Mouse (Mus musculus) lung, postnatal 36 days (tissue): ENCODE results near the gene Slc35g1.
"Not testable (repeated sequence)": the region's sequence is repeated elsewhere in the genome, so short reads cannot be mapped to it uniquely, and the experiment has no call there.

Source experiments
- DNase-seq: peaks from one replicate; pipeline ENCODE4 v3.0.0; 2022; ENCODE audit warnings: mixed read lengths

Slc35g1 gene

DNA sequence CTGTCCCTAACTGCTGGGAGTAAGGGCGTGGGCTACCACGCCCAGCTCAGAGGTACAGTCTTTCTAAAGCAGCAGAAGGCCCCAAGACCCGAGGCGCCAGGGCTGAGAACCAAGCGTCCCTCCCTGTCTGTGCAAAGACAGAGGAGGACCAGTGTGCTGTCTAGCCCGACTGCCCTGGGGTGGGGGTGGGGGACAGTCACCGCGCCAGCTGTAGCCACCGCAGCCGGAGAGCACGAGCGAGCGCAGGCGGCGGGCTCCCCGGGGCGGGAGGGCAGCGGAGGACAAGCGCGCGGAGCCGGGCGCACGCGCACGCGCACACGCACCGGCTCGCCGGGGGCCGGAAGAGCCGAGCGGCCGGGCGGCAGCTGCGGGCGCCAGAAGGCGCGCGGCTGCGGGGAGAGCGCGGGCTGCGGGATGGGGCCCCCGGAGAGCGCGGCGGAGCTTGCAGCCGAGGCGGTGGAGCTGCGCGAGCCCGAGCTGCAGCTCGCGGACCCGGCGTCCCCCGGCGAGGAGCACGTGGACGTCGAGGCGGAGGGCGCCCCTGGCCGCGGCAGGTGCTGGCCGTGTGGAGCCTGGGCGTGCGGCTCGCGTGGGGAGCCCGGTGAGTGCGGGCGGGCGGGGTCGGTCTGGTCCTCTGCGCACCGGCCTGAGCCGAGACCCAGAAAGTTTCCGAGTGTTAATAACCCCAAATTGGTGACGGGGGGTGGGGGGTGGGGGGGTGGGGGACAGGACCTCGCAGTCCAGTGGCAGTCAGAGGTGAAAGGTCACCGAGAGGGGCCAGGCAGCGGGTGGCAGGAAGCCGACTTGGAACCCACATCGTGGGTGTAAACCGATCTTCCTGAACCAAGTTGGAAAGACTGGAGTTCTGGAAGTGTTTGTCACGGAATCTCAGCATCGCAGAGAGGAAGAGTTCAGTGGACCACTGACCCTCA lies at the start of gene Slc35g1:
Slc35g1 (plus strand) TSS at position 280 of the 932 bp plus-strand sequence.
- peak; percentile 36 for DNase-seq

DNA sequence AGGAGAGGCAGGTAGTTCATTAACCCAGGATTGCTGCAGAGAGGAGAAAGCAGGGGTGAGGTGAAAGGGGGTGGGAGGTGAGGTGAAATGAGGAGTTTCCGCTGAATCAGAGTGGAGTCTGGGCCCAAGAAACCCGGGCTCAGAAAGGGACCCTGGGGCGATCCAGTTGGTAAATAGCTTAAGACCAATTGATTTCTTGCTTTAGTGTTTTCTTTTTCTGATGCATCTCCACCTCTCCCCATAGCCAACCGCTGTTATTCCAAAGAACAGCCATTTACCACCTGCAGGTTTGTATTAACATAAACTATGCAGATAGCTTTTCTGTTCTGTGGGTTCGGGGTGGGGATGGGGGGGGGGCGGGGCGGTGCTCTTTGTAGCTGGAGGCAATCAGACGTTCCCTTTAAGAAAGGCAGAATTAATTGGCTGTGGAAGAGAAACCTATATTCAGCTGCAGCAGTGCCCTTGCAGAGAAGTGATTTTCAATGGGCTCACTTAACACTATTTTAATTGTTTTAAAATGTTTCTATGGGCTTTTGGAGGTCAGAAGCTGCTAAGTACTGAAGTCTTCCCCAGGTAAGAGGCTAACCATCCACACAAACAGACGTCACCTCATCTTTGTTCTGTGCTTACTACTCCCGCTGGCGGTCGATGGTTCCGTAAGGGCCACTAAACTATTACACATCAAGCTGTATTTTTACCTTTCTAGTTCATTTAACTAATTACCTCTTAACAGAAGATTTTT lies 47.3 kb upstream of the Slc35g1 start:
- no peak for DNase-seq

DNA sequence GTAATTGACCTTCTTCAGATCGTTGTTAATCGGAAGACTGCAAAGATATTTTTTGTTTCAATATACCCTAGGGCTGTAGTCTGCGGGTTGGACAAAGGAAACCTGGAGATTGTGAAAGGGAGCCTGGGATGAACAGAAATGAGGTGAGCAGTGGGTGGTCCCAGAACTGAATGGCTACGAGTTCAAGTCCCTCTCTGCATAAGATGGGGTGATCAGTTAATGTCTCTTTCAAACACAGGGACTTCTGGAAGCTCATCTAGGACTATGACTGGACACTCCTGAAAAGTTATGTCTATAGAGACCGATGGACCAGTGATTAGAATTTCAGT lies 46.8 kb upstream of the Slc35g1 start:
- DNase-seq: no peak

DNA sequence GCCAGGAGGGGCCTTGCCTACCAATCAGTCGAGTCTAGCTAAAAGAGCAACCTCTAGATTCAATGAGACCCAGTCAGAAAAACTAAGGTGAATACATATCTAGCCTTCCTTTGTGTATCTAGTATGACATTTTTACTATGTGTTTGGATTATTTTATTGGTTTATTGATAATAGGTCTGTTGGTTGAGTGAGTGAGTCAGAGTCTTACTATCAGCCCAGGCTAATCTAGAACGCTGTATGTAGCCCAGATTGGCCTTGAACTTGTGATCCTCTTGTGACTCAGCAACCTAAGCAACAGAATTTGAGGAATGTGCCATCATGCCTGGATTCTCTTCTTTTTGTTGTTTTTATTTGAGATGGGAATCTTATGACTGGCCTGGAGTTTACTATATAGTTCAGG lies 44.6 kb upstream of the Slc35g1 start:
- no peak for DNase-seq

DNA sequence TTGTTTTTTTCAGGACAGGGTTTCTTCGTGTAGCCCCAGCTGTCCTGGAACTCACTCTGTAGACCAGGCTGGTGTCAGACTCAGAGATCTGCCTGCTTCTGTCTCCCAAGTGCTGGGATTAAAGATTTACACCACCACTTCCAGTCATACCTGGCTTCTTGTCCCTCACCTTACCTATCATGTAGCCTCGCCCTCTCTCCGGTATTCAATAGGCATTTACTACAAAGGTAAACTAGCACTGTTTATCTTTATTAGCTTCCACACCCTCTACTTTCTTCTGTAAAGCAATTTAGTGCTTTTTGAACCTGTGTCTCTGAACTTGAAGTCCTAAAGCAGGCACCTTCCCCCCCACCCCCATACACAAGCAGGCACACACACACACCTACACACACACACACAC lies 44.1 kb upstream of the Slc35g1 start:
- DNase-seq: no peak

DNA sequence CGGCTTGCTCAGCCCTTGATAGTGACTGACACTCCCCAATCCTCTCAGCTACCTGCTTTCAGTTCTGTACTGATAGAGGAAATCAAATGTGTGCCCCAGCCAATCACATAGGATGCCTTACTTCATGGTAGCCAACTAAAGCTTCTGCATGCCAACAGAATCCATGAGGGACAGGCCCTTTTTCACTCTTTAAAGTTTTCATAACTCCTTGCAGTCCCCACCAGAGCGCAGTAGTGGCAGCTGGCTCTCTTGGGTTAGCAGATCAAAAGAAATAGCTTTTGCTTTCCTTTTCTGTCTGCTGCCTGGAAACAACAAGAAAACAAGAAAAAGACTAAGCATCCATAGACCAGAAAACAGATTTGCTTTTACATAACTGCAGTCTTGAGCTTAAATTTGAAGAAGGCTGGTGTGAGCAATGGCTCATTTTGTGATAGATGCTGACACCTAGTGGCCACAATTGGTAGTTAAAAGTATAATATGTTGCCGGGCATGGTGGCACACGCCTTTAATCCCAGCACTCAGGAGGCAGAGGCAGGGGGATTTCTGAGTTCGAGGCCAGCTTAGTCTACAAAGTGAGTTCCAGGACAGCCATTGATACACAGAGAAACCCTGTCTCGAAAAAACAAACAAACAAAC lies 43.2 kb upstream of the Slc35g1 start:
- DNase-seq: peak; percentile 71

DNA sequence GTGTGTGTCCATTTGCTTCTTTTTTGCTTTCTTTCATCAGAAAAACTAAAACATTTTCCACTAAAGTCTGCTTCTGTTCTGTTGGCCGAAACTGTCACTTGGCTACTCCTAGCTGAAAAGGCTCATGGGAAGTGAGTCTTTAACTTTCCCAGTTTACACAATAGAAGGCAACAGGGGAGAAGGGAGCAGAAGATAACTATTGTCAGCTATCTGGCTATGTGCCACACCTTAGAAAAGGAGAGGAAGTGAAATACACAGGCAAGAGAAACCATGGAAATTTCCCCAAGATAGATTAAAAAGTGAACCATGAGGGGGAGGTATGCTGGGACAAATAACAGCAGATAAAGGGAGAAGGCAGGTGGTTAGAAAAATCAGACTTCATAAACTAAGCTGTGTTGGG lies 41.5 kb upstream of the Slc35g1 start:
- no peak for DNase-seq

DNA sequence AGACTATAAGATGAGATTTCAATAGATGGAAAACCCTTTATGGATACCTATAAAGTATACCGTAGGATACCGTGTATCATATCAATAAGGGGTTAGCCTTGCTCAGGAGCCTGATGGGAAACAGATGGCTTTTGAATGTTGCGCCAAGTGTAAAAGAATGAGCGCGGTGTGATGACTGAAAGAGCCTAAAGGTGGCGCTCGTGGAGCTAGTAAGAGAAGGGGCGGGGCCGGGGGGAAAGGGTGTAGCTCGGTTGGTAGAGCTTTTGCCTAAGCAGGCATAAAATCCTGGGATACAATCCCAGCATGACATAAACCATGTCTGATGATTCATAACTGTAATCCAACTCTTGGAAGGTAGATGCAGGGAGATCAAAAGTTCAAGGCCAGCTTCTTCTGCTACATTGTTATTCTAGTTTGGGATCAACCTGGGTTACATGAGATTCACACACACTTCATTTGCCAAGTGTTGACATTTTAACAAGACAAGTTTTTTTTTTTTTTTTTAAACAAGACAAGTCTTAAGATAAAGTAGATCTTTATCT lies 40.9 kb upstream of the Slc35g1 start:
- peak; percentile 6 for DNase-seq

DNA sequence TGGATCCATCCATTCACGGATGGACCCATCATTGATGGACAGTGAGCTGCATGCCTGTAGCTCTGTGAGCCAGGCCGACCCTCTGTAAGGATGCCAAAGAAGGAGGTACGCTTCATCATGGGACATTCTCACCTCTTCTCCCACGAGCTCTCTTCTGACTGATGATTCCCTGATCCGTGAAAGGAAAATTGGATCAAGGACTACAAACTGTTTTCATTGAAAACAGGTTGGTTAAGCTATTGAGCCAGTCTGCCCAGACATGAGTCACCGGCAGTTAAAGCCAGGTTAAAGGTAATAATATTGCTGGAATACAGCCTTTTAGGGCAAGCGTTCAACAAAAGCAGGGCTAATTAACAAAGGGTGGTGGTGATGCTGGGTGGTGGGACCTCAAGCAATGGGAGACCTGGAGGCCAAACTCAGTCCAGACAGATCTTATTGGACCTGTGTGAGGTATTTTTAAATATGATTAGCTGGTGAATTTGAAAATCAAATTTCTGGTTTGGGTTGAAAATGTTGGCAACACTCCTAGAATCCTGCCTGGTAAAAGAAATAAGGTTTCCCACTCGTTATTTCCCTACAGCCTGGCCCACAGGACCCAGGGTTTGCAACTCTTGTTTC lies 39.5 kb upstream of the Slc35g1 start:
- DNase-seq: no peak

DNA sequence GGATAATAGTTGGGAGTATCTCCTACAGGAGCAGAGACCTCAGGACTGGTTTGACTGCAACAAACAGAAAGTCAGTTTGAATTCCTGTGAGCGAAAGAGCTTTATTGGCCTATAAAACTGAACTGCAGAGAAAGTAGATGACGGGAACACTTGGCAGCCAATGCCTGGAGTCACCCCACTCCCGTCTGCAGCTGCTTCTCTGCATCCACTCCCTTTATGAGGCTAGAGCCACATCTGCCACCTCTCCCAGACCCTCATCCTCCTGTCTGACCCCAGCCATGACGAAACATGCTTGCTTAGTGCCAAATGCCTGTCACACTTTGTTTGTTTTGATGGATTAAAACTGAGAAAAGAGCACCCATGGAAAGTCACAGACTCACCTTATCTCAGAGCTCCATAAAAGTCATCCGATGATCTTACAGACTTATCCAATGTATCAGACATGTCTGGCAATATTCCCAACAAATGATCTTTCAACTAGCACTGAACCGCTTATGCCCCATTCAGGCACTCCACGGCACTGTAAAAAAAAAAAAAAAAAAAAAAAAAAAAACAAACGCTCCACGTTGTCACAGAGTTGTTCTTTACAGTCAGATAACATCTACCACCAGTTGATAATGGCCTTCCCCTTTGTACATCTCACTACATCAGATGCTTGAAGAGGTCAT lies 37.7 kb upstream of the Slc35g1 start:
- DNase-seq: no peak

DNA sequence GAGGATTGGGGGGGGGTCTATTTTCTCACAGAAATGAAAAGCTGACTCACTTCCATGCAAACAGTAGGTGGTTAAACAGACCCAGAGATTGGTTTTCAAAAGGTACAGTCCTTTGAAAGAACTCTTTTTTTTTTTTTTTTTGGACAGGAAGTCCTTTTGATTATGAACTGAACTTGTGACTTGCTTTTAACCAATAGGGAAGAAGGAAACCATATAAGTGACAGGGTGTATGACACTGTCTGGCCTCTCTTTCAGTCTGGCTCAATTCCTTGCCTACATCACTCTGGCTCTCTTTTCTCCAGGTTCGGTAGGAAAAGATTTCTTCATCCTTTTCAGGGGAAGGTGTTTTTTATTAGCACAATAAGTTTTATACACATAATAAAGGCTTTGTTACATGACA lies 36.5 kb upstream of the Slc35g1 start:
- no peak for DNase-seq

DNA sequence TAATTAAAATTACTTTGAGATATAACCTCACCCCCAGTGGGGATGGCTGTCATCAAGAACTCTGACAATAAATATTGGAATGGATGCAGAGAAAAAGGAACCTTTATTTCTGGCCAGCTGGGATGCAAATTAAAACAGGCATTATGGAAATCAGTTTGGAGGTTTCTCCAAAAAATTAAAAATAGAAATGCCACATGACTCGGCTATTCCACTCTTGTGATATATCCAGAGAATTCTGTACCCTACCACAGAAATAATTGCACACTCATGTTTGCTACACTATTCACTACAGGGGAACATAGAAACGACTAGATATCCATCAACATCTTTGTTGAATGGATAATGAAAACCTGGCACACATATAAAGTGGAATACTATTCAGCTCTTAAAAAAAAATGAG lies 33.9 kb upstream of the Slc35g1 start:
- DNase-seq: no peak

DNA sequence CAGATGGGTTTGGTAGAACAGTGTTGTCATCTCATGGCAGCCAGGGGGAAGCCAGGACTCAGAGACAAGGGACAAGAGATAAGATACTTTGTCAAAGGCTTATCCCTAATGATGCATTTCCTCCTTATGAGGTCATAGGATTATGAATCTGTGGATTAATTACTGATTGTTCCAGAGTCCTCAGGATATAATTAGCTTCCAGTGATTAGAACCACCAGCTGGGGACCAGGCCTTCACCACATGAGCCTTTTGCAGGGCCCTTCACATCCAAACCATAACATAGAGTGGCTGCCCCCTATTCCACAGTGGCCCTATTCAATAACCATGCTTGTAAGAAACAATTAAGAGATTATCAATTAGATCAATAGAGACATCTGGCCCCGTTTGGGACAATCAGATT lies 32.4 kb upstream of the Slc35g1 start:
- no peak for DNase-seq

DNA sequence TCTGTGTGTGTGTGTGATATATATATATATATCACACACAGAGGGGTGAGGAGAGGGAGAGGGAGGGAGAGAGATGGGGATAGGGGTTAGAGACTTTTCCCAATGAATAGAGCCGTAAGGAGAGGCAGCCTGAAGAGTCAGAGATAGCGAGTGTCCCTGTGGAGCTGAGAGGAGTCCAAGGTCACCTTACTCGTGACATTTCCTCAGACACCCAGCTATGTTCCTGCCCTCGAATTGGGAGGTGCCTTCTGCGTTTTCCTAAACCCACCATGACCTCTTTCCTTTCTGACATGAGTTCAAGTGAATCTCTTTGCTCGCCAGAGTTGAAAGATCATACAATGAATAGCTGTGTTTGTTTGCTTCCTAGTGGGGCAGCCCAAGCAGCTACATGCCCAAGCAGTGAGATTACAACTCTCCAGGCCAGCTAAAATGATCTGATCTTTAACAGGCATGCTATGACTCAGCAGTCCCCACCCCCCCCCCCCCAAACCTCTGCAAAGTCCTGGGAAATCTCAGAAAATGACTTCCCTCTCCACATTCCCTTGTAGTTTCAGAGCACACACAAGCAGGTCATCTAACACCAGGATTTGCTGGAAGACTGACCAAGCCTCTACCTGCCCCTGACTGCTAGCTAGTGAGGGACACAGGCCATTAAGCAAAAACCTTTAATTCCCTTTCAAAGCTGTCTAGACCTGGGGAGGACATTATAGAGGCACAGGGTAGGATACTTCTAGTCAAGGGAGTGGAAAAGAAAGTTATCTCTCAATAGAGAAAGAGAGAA lies 31.7 kb upstream of the Slc35g1 start:
- DNase-seq: no peak

DNA sequence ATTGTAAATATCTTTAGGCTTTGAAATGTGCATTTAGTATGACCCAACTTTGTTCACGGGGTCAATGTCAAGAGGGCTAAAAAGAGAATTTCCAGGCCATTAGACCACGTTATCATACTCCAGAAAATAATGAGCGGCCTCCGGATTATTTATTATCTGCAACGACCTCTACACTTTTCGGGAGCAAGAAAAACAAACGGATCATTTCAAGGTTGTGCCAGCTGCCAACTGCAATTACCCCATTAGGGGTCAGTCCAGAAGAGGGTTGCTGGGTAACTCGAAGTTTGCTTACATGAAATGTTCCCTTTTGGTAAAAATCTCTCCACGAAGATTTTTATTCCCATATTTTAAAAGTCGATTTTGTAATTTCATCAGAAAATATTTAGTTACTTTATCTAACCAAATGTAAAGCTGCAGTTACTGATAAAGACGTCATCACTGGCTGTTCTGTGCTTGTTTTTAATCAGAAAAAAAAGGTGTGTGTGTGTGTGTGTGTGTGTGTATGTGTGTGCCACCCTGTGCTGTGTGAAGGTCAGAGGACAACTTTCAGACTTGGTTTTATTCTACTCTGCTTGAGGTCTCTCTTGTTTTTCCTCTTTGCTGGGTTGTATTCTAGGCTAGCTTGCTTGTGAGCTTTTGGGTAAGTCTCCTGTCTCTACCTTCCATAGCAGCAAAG lies 30.7 kb upstream of the Slc35g1 start:
- no peak for DNase-seq

DNA sequence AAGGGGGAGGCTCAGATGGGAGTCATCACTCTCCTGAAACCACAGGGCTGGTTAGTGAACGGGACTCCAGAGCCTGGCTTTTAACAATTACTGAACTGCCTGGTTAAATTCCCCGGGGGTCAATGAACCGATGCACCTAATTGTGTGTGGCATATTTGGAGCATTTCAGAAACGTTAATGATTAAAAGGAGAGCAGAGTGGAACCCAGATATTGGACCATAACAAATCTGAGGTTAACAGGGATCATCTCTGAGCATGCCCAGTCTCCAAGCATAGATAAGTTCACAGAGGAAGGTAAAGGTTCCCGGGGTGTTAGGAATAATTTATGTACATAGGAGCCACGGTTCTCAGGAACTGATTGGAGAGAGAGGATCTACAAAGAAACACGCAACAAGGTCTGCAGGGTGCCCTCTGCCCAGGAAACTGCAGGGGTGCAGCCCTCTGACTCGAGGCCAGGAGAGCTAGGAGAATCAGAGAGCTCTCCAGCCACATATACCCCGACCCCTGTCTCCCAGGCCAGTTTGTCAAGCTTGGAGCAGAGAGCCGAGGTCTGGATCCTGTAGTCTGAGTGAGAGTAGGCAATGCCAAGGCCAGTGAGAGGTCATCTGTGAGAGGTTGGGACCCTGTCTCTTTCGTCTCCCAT lies 23.2 kb upstream of the Slc35g1 start:
- no peak for DNase-seq

DNA sequence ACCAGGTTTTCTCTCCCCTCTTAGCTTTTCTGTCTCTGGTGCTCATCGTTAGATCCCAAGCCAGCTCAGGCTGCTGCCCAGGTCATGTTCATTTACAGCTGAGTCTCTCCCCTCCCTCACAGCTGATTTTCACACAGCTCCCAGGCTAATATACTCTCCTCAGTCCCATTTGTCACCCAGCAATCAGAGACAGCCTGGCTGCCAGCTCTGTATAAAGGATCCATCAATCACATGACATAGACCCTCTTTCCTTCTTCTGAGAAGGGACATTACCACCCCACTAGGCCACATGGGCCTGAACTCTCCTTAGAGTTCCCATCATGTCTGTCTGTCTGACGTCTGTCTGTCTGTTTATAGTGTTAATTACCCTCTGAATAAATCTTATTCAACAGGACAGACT lies 22.4 kb upstream of the Slc35g1 start:
- no peak for DNase-seq

DNA sequence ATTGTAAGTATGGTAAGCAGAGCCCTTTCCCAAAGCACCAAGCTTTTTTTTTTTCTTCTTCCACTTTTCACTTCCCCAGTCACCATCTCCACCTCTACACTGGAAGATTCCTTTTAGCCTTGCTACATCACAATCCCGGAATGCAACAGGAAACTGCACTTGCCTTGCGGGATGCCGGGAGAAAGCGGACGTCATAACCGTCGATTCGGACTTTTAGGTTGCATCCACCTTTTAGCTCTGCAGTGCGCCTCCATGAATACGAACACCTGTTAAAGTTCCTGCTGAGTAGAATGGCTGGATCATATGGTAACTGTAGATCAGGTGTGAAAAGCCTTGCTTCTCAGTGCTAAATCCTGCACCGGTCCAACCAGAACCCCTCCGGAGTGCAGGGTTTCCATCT lies 12.0 kb upstream of the Slc35g1 start:
- no peak for DNase-seq

DNA sequence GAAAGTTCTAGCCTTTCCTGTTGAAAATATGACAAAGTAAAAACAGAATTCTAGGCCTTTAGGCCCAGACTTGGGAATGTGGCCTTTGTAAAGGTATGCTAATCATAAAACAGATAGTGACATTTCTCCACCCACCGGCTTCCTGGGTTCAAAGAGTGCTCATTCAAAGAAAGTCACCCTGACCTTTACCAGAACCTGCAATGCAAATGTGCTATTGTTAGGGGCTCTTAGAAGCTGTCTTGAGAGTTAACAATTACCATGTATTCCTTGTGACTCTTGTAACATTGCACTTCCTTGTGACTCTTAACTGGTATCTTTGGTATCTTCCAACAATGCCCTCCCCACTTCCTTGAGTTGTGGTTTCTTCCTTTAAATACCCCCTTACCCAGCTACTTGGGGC lies 8.8 kb upstream of the Slc35g1 start:
- not testable (repeated sequence) for DNase-seq

DNA sequence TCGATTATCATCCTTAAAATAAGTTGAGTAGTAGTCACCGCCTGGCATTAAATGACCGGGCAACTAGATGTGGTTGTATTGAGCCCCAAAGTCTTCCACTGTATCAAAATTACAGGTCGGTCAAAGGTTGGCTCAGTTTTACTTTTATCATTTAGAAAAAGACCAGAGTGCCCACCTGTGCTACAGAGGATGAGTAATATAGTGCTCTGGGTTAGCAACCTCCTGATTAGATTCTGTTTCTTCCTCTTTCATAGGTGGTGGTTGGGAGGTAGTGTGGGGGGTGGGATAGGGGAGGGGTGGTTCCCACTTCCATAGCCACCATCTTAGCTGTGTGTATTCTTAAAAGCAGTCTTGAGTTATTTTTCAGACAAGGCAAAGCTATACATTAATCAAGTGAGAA lies 7.9 kb upstream of the Slc35g1 start:
- DNase-seq: no peak

DNA sequence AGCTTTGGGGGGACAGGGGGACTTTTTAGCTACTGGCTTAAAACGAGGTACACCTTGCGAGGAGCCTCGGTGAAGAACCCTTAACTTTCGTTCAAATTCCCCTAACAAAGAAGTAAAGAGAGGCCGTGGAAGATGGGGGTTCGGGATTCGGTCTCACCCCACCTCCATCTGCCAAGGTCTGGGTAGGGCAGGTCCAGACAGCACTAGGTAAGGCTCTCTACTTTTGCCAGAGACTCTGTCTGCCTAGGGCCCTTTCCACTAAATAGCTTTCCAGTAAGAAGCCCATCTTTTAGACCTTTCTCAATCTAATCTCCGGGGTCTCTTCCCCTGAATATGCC lies 822 bp downstream of the Slc35g1 start:
- DNase-seq: no peak
